Mouse (Mus musculus): ENCODE data around the gene Fbxl8.
"Not testable (repeated sequence)": the region's sequence is repeated elsewhere in the genome, so short reads cannot be mapped to it uniquely, and the experiment has no call there.

Fbxl8 gene

DNA sequence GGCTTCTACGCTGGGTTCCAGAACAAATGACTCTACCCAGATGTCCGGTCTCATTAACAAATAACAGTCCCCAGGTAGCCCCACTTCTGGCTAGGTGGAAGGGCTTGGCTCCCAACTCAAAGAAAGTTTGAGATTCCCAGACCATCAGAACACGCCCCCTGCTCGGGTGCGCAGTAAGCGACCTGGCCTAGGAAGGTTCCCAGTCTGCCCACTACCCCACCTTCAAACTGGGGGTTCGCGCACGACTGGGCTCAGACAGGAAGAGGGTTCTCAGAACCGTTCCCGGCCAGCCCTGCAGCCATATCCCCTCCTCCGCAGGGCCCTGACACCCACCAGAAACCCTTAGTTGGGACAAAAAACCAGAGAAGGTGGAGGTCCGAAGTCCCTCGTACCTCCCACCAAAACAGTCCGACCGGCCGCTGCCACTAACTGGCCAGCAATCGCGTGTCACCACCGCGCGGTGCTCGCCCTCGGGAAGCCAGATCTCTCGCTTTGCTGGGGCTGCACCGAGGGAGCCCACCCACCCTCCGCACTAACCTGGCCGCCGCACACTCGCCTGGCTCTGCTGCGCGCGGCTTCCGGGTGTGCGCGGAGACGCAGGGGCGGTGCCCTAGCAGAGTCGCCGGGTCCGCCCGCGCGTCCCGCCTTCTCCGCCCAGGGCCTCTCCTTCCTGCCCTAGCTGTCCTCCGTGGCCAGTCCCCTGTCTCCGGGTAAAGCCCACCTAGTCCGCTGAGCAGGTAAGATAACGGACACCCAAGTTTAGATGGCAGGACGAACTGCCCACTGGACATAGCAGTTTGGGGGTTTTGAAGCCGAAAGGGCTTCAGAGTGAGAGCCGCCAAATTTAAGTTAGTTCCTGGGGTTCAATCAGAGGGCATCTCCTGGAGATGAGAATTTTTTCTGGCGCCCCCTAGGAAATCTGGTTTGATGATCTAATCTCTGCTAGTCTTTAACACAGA, at the start of gene Fbxl8, which contains the start of gene Tradd:
TSS of gene Fbxl8 (plus strand) at position 625 of the 959 bp plus-strand sequence.
TSS of gene Tradd (minus strand) at position 586 of the 959 bp plus-strand sequence.
- DNase-seq: peak; percentile 60 to 75

DNA sequence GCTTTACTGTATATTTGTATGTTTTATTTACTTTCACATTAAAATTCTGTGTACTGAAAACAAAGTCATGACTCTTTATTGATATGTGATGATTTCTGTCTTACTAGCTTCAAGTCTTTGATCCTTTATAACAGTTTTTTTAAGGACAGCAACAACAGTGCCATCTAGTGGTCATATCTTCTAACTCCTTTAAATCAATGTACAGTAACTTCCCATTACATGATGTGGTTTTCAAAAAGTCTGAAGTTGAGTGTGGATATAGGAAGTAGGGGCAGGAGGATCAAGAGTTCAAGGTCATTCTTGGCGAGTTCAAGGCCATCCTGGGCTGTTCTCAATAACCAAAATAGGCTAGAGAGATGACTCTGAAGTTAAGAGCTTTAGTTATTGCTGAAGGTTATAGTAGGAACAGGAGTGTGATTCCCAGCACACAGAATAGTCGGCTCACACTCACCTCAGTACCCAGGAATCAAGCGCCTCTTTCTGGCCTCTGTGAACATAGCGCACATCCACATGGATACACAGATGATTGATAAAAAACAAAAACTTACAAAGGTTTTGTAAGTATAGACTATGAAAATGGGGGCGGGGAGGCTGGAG, 46.4 kb upstream of the Fbxl8 start:
- peak in 1 of 2 experiments; percentile 37 for DNase-seq

DNA sequence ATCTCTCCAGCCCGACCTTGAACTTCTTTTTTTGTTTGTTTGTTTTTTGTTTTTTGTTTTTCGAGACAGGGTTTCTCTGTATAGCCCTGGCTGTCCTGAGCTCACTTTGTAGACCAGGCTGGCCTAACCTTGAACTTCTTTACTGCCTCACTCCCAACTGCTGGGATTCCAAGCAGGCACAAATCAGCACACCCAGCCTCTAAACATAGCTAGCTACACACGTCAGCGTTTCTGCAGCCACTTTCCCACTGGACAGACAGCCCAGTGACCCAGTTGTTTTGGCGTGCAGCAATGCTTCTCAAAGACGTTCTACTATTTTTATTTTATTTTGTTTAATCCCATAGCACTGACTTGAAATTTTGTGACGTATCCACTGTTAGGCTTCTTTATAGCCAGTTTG, 40.6 kb upstream of the Fbxl8 start:
- DNase-seq: no peak

DNA sequence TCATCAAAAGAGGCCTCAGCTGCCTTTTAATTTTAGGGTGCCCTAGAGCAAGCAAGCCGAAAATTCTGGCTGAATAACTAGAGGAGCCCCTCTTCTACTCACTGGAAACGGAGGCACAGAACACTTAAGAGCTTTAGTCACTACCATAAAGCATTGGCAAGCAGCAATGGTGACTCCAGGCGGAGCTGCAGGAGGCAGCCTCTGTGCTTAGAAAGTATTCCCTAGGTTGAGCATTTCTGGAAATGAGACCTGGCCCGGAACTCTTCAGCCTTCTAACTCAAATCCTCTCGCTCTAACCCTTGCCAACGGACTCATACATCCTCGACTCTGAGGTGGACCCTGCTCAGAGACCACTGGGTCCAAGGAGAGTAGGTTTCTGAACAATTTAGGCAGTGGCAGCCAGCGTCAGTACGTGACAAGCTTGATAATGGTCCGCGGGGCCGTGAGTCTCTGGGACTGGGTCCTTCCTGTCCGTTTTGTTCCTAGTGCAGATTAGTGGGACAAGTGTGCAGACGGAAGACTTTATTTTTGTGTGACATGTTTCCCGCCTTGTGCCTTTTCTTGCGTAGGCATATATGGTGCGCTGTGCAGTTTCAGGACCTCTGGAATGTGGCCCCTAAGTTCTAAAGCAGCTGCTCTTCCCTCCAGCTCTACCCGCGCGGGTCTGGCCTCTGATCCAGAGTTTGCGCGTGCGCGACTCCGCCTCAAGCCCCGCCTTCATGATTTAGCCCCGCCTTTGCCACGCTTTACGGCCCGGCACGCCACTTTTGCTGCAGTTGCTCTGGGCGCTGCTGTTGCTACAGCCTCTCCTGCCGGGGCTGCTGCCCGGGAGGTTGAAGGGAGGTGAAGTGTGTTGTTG, 39.8 kb upstream of the Fbxl8 start, which contains the start of gene D230025D16Rik:
TSS of gene D230025D16Rik (plus strand) at position 733 of the 859 bp plus-strand sequence.
- peak; percentile 93 to 96 for DNase-seq

GRCm38 (mm10) chr8:105225272-105225593, 39.2 kb upstream of the Fbxl8 start:
- DNase-seq: no peak

DNA sequence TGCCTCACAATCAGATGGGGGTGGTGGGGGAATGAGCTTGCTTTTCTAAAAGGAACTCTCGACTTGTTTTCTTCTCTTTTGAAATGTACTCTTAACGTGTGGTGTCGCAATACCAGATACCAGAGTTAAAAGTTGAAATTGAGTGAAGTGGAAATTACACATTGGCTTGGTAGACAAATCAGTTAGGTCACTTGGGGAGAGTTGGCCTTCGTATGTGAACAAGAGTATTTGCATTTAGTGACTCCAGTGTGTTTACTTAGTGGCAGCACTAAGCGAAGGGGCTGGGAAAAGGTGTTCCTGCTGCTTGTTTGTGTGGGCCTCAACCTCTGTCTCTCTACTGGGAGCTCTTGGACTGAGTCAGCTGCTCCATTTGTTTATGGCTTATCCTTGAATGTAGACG, 38.5 kb upstream of the Fbxl8 start:
- no peak for DNase-seq

GRCm38 (mm10) chr8:105231503-105232320, 32.7 kb upstream of the Fbxl8 start:
- no peak for DNase-seq

- not testable (repeated sequence) for DNase-seq
These were observed 32.1 kb upstream of the Fbxl8 start for GRCm38 (mm10) chr8:105232321-105232693.

GRCm38 (mm10) chr8:105233126-105233935, 31.1 kb upstream of the Fbxl8 start:
- no peak for DNase-seq

GRCm38 (mm10) chr8:105235206-105235605, 29.2 kb upstream of the Fbxl8 start:
- peak; percentile 27 to 32 for DNase-seq

DNA sequence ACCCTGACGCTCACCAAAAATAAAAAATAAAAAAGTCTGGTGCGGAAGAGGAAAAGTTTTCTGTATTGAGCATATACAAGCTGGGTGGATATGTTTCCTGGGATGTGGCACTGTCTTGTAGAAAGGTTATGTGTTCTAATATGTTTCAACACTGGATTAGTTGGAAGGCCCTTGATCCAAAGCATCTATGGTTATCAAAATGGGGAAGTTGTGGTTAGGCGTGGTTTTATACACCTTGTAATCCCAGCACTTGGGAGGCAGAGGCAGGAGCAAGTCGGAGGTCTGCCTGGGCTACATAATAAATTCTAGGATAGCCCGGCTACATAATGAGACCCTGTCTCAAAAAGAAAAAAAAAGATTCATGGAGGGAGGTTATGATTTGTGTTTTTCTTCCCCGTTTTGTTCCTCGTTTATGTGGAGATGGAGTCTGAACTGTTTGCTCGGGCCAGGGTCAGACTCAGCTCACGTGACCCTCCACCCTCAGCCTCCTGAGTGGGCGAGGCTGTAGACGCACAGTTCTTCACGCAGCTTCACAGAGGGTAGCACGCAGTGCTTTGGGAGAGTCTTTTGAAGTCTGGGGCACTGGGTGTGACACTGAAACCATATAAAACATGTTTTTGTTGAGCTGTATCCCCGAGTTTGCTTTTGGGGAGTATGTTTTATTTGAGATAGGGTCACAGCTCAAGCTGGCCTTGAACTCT, 26.9 kb upstream of the Fbxl8 start:
- DNase-seq: no peak

DNA sequence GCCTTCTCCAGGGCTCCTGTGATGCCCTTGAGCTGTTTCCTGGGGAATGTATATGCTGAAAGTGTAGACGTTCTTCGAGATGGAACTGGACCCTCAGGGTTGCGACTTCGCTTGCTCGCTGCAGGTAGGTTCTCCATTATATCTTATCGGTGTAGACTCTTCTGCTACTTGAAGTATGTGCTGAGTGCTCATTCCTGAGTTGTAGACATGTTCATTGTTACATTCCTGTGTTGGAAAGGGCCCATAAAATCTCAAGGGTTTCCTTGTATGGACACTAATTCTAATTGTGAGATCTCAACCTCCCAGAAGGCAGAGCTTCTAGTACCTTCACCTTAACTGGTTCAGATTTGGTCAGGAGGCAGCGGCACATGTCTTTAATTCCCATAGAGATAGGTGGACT, 23.4 kb upstream of the Fbxl8 start:
- DNase-seq: no peak

- DNase-seq: no peak
These were observed 12.5 kb upstream of the Fbxl8 start for GRCm38 (mm10) chr8:105251954-105252353.

DNA sequence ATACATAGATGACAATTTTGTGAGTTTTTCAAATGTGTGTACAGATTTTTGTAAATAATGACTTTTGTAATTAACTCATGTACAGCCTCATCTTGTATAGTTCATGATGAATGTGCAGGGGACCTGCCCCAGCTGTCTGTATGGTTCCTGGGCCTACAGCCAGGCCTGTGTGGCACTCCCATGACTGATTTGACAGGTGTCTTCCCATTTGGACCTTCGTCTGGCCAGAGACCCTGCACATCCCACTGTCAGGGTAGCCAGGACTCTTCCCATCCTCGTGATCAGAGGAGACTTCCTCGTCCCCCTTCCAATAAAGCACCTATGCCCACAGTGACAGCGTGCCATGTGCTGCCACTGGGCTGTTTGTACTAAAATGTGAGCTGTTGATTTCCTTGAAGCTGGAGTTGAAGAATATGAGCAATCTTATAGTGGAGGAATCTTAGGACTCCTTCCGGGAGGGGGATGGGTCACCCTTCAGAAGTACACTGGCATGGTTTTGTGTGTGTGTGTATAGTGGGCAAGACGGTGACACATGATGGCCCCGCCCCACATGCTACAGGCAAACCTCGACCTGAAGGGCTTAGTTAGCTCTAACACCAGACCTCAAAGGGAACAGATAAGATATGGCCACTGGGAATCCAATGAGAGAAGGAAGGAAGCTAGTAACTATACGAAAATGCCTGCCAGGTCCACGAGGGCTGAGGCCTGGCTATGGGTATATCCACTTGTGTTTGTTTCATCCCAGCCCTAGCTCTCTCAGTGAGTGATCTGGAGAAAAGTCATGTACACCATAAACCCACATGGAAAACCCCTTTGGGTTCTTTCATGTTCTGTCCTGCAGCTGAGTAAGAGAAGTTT, 11.5 kb upstream of the Fbxl8 start:
- no peak for DNase-seq

GRCm38 (mm10) chr8:105253766-105254151, 10.7 kb upstream of the Fbxl8 start:
- no peak for DNase-seq

DNA sequence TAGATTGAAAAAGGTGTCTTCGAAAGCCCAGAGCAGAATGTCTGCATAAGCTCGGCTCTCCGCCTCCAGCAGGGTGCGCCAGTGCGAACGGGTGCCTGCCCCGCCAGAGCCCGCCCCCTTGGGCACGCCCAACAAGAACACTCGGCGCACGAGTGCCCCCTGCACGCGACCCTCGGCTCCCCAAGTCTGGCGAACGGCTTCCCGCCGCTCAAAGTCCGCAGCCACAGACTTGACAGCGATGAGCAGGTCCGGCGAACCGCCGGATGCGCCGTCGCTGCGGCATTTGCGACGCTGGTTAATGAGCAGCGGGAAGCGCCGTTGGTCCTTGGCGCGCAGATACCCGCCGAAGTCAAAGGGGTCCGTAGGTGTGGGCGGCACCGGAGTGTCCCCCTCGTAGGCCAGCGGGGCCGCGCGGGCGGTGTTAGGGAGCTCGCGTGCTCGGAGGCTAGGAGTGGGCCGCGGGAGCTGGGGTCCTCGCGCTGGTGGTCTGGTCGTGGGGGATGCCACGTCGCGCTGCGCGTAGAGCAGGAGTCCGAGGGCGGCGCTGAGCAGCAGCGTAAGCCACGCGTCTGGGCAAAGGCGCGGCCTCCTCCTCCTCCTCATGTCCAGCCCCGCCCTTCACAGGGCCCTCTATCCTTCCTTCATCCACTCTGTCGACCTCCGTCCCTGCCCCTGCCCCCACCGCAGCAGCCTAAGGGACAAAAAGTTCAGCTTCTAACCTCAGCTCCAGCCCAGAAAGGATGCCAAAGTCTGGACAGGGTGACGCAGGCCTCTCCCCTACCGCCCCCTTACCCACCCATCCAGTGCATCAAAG, 10.1 kb upstream of the Fbxl8 start:
- peak; percentile 74 to 87 for DNase-seq

DNA sequence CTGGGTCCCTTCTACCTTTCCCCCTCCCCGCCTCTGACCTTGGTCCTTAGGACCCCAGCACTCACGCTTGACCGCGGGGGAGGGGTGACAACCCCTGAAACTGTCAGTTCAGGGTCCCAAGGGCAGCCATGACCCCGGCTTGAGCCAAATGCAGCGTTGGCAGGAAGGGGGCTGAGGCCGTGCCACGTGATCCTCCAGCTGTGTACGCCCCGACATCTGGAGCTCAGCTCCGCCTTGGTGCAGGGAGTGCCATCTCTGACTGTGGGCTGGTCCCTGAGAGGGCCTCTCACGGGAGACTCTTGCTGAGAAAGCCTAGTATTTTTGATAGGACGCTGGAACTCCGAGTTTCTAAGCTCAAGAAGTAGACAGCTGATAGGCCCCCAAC, 9.5 kb upstream of the Fbxl8 start, which contains the start of gene B3gnt9:
TSS of gene B3gnt9 (minus strand) at position 188 of the 385 bp plus-strand sequence.
- peak in 1 of 2 experiments; percentile 26 for DNase-seq

GRCm38 (mm10) chr8:105257318-105258114, 6.9 kb upstream of the Fbxl8 start:
- no peak for DNase-seq
